ENCODE assay signal across 19 mouse cellular contexts in genomic region chr10:45009235-45009634, GRCm38 (mm10). TPM values are rescaled to one million over a fixed set of nuclear protein-coding genes. Genes with fewer than 3 reads are reported as not detected.
A peak's percentile ranks its signal among the peaks of the same experiment; 100 is the strongest.
DNase-seq lines count a peak whose midpoint lies in the region; ATAC-seq and TF ChIP-seq lines count a peak whose summit lies in the region.
"Had no signal": no experiment of that assay in that cellular context is flagged by ENCODE, and none has a peak within 500 bp of the region (broad histone marks: within the 10 kb centered on the region; RNA-seq: fewer than 3 reads in every experiment).

No protein-coding gene starts in this region.

- no peaks in the 10 kb centered on the region for H3K27me3 ChIP-seq in forebrain, embryonic 14.5 days (replicated peaks; ENCODE audit: control insufficient read depth, insufficient read depth, low read length)
- no peaks in the 10 kb centered on the region for H3K27me3 ChIP-seq in forebrain, postnatal 0 days (ENCODE audit: insufficient read depth, low read length)
- H3K27me3 ChIP-seq in forebrain, embryonic 16.5 days (replicated peaks; ENCODE audit: control insufficient read depth, insufficient read depth, low read length), result peaks cover 6% of the 10 kb centered on the region
- peaks cover 6% of the 10 kb centered on the region; the same call in 1 of the 2 replicates for H3K27me3 ChIP-seq in forebrain, embryonic 11.5 days (ENCODE audit: control insufficient read depth, insufficient read depth, low read length)
- no peaks in the 10 kb centered on the region for H3K27me3 ChIP-seq in midbrain, embryonic 15.5 days (replicated peaks)
- H3K27me3 ChIP-seq in midbrain, embryonic 16.5 days (ENCODE audit: control insufficient read depth, insufficient read depth, low read depth, low read length), result no peaks in the 10 kb centered on the region
- H3K27me3 ChIP-seq in limb, embryonic 13.5 days, result no peaks in the 10 kb centered on the region; the same call in 1 of the 2 replicates
- no peaks in the 10 kb centered on the region for H3K27me3 ChIP-seq in heart, embryonic 12.5 days (replicated peaks)
- H3K27me3 ChIP-seq: embryonic facial prominence, embryonic 13.5 days; embryonic facial prominence, embryonic 15.5 days had no signal

- TF ChIP-seq CTCF in forebrain, postnatal 0 days (IDR thresholded peaks at IDR 0.05; ENCODE audit: low read depth), result no peak

- ATAC-seq in forebrain, embryonic 14.5 days, result peak; percentile 56
- no peak for ATAC-seq in forebrain, postnatal 0 days
- peak; percentile 72 for ATAC-seq in forebrain, embryonic 16.5 days
- no peak; the same call in 1 of the 2 replicates for ATAC-seq in forebrain, embryonic 11.5 days (replicated peaks; ENCODE audit: low FRiP score)
- ATAC-seq in midbrain, embryonic 15.5 days (replicated peaks), result peak; percentile 9; the same call in 1 of the 2 replicates
- ATAC-seq in midbrain, embryonic 16.5 days, result no peak
- ATAC-seq in limb, embryonic 13.5 days (ENCODE audit: low FRiP score, low read depth), result peak; percentile 28; the same call in 1 of the 2 replicates
- ATAC-seq in heart, embryonic 12.5 days (ENCODE audit: insufficient number of reproducible peaks, low FRiP score), result no peak

- H3K36me3 ChIP-seq in forebrain, embryonic 14.5 days (ENCODE audit: control insufficient read depth, insufficient read depth, low read length), result no peaks in the 10 kb centered on the region
- H3K36me3 ChIP-seq in forebrain, postnatal 0 days (ENCODE audit: insufficient read depth), result no peaks in the 10 kb centered on the region
- no peaks in the 10 kb centered on the region for H3K36me3 ChIP-seq in forebrain, embryonic 16.5 days (ENCODE audit: control insufficient read depth, insufficient read depth)
- H3K36me3 ChIP-seq in forebrain, embryonic 11.5 days (ENCODE audit: control insufficient read depth, insufficient read depth, low read length), result no peaks in the 10 kb centered on the region
- no peaks in the 10 kb centered on the region for H3K36me3 ChIP-seq in midbrain, embryonic 15.5 days (replicated peaks)
- no peaks in the 10 kb centered on the region for H3K36me3 ChIP-seq in midbrain, embryonic 16.5 days (ENCODE audit: control insufficient read depth, insufficient read depth, low read length)
- H3K36me3 ChIP-seq in limb, embryonic 13.5 days, result no peaks in the 10 kb centered on the region
- H3K36me3 ChIP-seq in heart, embryonic 12.5 days, result no peaks in the 10 kb centered on the region
- H3K36me3 ChIP-seq: embryonic facial prominence, embryonic 13.5 days; embryonic facial prominence, embryonic 15.5 days had no signal

- H3K27ac ChIP-seq in forebrain, embryonic 14.5 days (ENCODE audit: low read depth, low read length), result no peak overlapping the region
- H3K27ac ChIP-seq in forebrain, postnatal 0 days (ENCODE audit: low read depth, low read length), result no peak overlapping the region
- H3K27ac ChIP-seq in forebrain, embryonic 16.5 days (ENCODE audit: low read length), result no peak overlapping the region
- H3K27ac ChIP-seq in forebrain, embryonic 11.5 days (ENCODE audit: low read depth, low read length), result no peak overlapping the region
- no peak overlapping the region for H3K27ac ChIP-seq in midbrain, embryonic 15.5 days
- no peak overlapping the region for H3K27ac ChIP-seq in midbrain, embryonic 16.5 days (ENCODE audit: low read length)
- no peak overlapping the region for H3K27ac ChIP-seq in limb, embryonic 13.5 days
- H3K27ac ChIP-seq in heart, embryonic 12.5 days (ENCODE audit: poor library complexity, severe bottlenecking), result no peak overlapping the region
- H3K27ac ChIP-seq: embryonic facial prominence, embryonic 13.5 days; embryonic facial prominence, embryonic 15.5 days had no signal

- no peak for DNase-seq in forebrain, embryonic 14.5 days (ENCODE audit: low spot score)
- DNase-seq in forebrain, postnatal 0 days, result no peak
- DNase-seq in forebrain, embryonic 11.5 days (ENCODE audit: low spot score), result no peak
- DNase-seq: adrenal gland, adult 2 months; adrenal gland, postnatal 10 days; adrenal gland, postnatal 25 days; cerebellum, adult 11 months; cerebellum, adult 18-20 months; cerebellum, adult 8-10 months; cerebellum, adult 9-11 months; cerebellum, postnatal 36 days had no signal

- H3K4me1 ChIP-seq in forebrain, embryonic 14.5 days (ENCODE audit: control insufficient read depth, insufficient read depth, low read length), result peaks cover 7% of the 10 kb centered on the region; the same call in 1 of the 2 replicates
- H3K4me1 ChIP-seq in forebrain, postnatal 0 days (ENCODE audit: insufficient read depth), result no peaks in the 10 kb centered on the region
- 0 out of 2 replicates have a peak, but pooled peaks cover 2% of the 10 kb centered on the region for H3K4me1 ChIP-seq in forebrain, embryonic 16.5 days (replicated peaks; ENCODE audit: control insufficient read depth, insufficient read depth, low read length)
- H3K4me1 ChIP-seq in forebrain, embryonic 11.5 days (replicated peaks; ENCODE audit: control insufficient read depth, insufficient read depth, low read length), result no peaks in the 10 kb centered on the region; the same call in 1 of the 2 replicates
- no peaks in the 10 kb centered on the region for H3K4me1 ChIP-seq in midbrain, embryonic 15.5 days
- H3K4me1 ChIP-seq in midbrain, embryonic 16.5 days (ENCODE audit: control insufficient read depth, insufficient read depth, low read length), result no peaks in the 10 kb centered on the region
- H3K4me1 ChIP-seq in limb, embryonic 13.5 days, result peaks cover 11% of the 10 kb centered on the region
- peaks cover under 1% of the 10 kb centered on the region for H3K4me1 ChIP-seq in heart, embryonic 12.5 days (replicated peaks)
- H3K4me1 ChIP-seq: embryonic facial prominence, embryonic 15.5 days had no signal

- WGBS in forebrain, embryonic 14.5 days, result 31% methylated on average over 1 of the region's 1 CpGs
- WGBS in forebrain, postnatal 0 days, result 49% methylated on average over 1 of the region's 1 CpGs
- 32% methylated on average over 1 of the region's 1 CpGs for WGBS in forebrain, embryonic 16.5 days
- 67% methylated on average over 1 of the region's 1 CpGs for WGBS in forebrain, embryonic 11.5 days
- 94% methylated on average over 1 of the region's 1 CpGs for WGBS in midbrain, embryonic 15.5 days
- WGBS in midbrain, embryonic 16.5 days, result 63% methylated on average over 1 of the region's 1 CpGs
- 45% methylated on average over 1 of the region's 1 CpGs for WGBS in limb, embryonic 13.5 days
- 86% methylated on average over 1 of the region's 1 CpGs for WGBS in heart, embryonic 12.5 days

- H3K9me3 ChIP-seq in forebrain, embryonic 14.5 days (replicated peaks; ENCODE audit: control insufficient read depth, low read length), result no peaks in the 10 kb centered on the region
- H3K9me3 ChIP-seq in forebrain, postnatal 0 days (ENCODE audit: low read length), result no peaks in the 10 kb centered on the region
- no peaks in the 10 kb centered on the region for H3K9me3 ChIP-seq in forebrain, embryonic 16.5 days (ENCODE audit: control insufficient read depth, low read length)
- no peaks in the 10 kb centered on the region for H3K9me3 ChIP-seq in forebrain, embryonic 11.5 days (ENCODE audit: control insufficient read depth, low read length)
- H3K9me3 ChIP-seq in midbrain, embryonic 15.5 days, result no peaks in the 10 kb centered on the region
- H3K9me3 ChIP-seq in midbrain, embryonic 16.5 days (replicated peaks; ENCODE audit: control insufficient read depth, low read length, poor library complexity, severe bottlenecking), result no peaks in the 10 kb centered on the region
- H3K9me3 ChIP-seq in limb, embryonic 13.5 days, result no peaks in the 10 kb centered on the region
- no peaks in the 10 kb centered on the region for H3K9me3 ChIP-seq in heart, embryonic 12.5 days (replicated peaks)
- H3K9me3 ChIP-seq: embryonic facial prominence, embryonic 13.5 days; embryonic facial prominence, embryonic 15.5 days had no signal

- no peak overlapping the region for H3K9ac ChIP-seq in forebrain, embryonic 14.5 days (ENCODE audit: low read length)
- no peak overlapping the region for H3K9ac ChIP-seq in forebrain, postnatal 0 days
- H3K9ac ChIP-seq in forebrain, embryonic 16.5 days (replicated peaks; ENCODE audit: low read depth, low read length), result no peak overlapping the region
- no peak overlapping the region for H3K9ac ChIP-seq in forebrain, embryonic 11.5 days (ENCODE audit: low read length)
- no peak overlapping the region for H3K9ac ChIP-seq in midbrain, embryonic 15.5 days
- H3K9ac ChIP-seq in midbrain, embryonic 16.5 days (ENCODE audit: low read depth, low read length), result no peak overlapping the region
- H3K9ac ChIP-seq in limb, embryonic 13.5 days, result no peak overlapping the region
- H3K9ac ChIP-seq in heart, embryonic 12.5 days, result no peak overlapping the region
- H3K9ac ChIP-seq: embryonic facial prominence, embryonic 13.5 days; embryonic facial prominence, embryonic 15.5 days had no signal

- H3K4me2 ChIP-seq in forebrain, embryonic 14.5 days (ENCODE audit: low read length), result no peak overlapping the region
- H3K4me2 ChIP-seq in forebrain, postnatal 0 days (ENCODE audit: low read depth), result no peak overlapping the region
- H3K4me2 ChIP-seq in forebrain, embryonic 16.5 days (ENCODE audit: low read length), result no peak overlapping the region
- H3K4me2 ChIP-seq in forebrain, embryonic 11.5 days (ENCODE audit: low read depth, low read length, severe bottlenecking), result no peak overlapping the region
- H3K4me2 ChIP-seq in midbrain, embryonic 15.5 days, result no peak overlapping the region
- H3K4me2 ChIP-seq in midbrain, embryonic 16.5 days (ENCODE audit: low read length), result no peak overlapping the region
- H3K4me2 ChIP-seq in limb, embryonic 13.5 days (replicated peaks), result peak overlapping the region; percentile 9; the same call in 1 of the 2 replicates
- no peak overlapping the region for H3K4me2 ChIP-seq in heart, embryonic 12.5 days
- H3K4me2 ChIP-seq: embryonic facial prominence, embryonic 13.5 days had no signal

- H3K4me3 ChIP-seq in forebrain, embryonic 14.5 days (ENCODE audit: low read depth, low read length), result no peak overlapping the region
- H3K4me3 ChIP-seq in forebrain, postnatal 0 days (ENCODE audit: low read depth, low read length), result no peak overlapping the region
- H3K4me3 ChIP-seq in forebrain, embryonic 16.5 days (replicated peaks; ENCODE audit: low read length), result no peak overlapping the region
- no peak overlapping the region for H3K4me3 ChIP-seq in forebrain, embryonic 11.5 days (ENCODE audit: low read depth, low read length)
- no peak overlapping the region for H3K4me3 ChIP-seq in midbrain, embryonic 15.5 days
- H3K4me3 ChIP-seq in midbrain, embryonic 16.5 days (ENCODE audit: low read depth, low read length), result no peak overlapping the region
- no peak overlapping the region for H3K4me3 ChIP-seq in limb, embryonic 13.5 days
- no peak overlapping the region for H3K4me3 ChIP-seq in heart, embryonic 12.5 days
- H3K4me3 ChIP-seq: embryonic facial prominence, embryonic 13.5 days; embryonic facial prominence, embryonic 15.5 days; erythroblast, embryonic 14.5 days had no signal

RNA-seq across cellular contexts. Expression of gene Prep, which starts 57.8 kb away (rescaled TPM):
- 14.2 and 16.7 TPM in 2 replicates for polyA plus RNA-seq in forebrain, embryonic 14.5 days (2014; fragmentation: Nextera tagmentation; extraction: Ambion mirVana)
- 16.9 and 18.1 TPM in 2 replicates for total RNA-seq in forebrain, postnatal 0 days (2014; rRNA removed)
- 16.6 and 19.0 TPM in 2 replicates for polyA plus RNA-seq in forebrain, postnatal 0 days (2015; fragmentation: Nextera tagmentation; extraction: Ambion mirVana)
- polyA plus RNA-seq in forebrain, embryonic 16.5 days (2015; fragmentation: Nextera tagmentation; extraction: Ambion mirVana), result 20.3 and 21.8 TPM in 2 replicates
- 27.6 and 28.8 TPM in 2 replicates for polyA plus RNA-seq in forebrain, embryonic 11.5 days (2014; fragmentation: Nextera tagmentation; extraction: Ambion mirVana)
- 24.7 and 25.4 TPM in 2 replicates for polyA plus RNA-seq in midbrain, embryonic 15.5 days (2015; fragmentation: Nextera tagmentation; extraction: Ambion mirVana)
- polyA plus RNA-seq in midbrain, embryonic 16.5 days (2015; fragmentation: Nextera tagmentation; extraction: Ambion mirVana), result 26.1 and 26.3 TPM in 2 replicates
- polyA plus RNA-seq in limb, embryonic 13.5 days (2015; fragmentation: Nextera tagmentation; extraction: Ambion mirVana), result 25.5 and 25.6 TPM in 2 replicates
- polyA plus RNA-seq in heart, embryonic 12.5 days (2016; fragmentation: Nextera tagmentation; extraction: Ambion mirVana), result 29.9 and 31.0 TPM in 2 replicates

Comparison
In these comparisons a context has a peak if more than half of its experiments do, and no peak if none do; other contexts are left out.
1. ATAC-seq: peak in forebrain, embryonic 14.5 days (single experiment), forebrain, embryonic 16.5 days (single experiment), midbrain, embryonic 15.5 days (single experiment) and limb, embryonic 13.5 days (single experiment); none in forebrain, postnatal 0 days (single experiment), forebrain, embryonic 11.5 days (single experiment), midbrain, embryonic 16.5 days (single experiment) and heart, embryonic 12.5 days (single experiment).